Mouse (Mus musculus) heart, postnatal 10 days (tissue): Measurements from ENCODE around the gene Rbm10. TPM values are rescaled to one million over a fixed set of nuclear protein-coding genes. Genes with fewer than 3 reads are reported as not detected.
A peak's percentile ranks its signal among the peaks of the same experiment; 100 is the strongest.

Experiments used
- DNase-seq, 2 experiments: peaks; one replicate each; pipeline ENCODE4 v3.0.0; 2021
- intact Hi-C: fragments of 180-260 bp; cut with DNase I; formaldehyde crosslinking; loops from one replicate; pipeline ENCODE4 v1.15.1; 2025
- total RNA-seq, 2 experiments: library from RNA; stranded (reverse); gene quantifications; 2 replicates each; pipeline ENCODE4 v1.2.3; 2021

Gene Rbm10
- total RNA-seq = 10 to 100 TPM; 24.1 to 29.5 TPM

DNA sequence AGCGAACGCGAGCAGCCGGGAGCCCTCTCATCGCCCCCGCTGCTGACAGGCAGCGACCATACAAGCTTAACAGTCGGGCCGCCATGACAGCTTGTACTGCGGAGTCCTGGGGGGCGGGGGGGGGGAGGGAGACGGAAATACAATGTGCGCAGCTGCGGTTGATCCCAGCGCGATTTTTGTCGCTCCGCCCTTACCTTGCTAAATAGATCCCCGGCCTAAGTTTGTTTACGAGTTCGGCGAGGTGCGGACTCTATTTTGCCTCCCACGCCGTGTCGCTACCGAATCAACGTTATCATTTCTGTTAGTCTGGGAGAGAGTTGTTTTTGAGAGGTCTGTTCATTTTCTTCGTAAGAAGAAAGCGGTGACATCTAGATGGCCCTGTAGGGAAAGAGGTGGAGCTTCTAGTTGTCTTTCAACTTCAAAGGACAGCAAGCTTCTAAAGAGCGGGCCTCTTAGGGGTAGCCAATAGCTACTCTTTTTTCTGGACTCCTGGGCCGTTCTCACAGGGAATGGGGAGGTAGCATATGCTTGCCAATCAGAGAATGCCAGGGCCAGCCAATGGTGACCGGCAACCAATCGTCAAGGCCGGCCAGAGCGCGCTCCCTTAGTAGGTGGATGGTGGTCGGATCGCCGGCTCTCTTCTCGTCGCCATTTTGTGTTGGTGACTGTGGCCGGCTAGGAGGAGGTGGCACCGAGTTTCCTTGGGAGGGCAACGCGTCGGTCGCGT lies at the start of gene Rbm10, which contains the start of gene Ndufb11:
Gene Rbm10, plus strand, starts transcription at position 328 of the 727 bp plus-strand sequence.
Gene Ndufb11, minus strand, starts transcription at position 444 of the 727 bp plus-strand sequence.
- peak; percentile 84 to 85 for DNase-seq
- intact Hi-C loops = no loop called here

- intact Hi-C loops = no loop called here
- peak; percentile 63 to 64 for DNase-seq
These were observed 46.3 kb upstream of the Rbm10 start for GRCm38 (mm10) chrX:20571024-20571423.

DNA sequence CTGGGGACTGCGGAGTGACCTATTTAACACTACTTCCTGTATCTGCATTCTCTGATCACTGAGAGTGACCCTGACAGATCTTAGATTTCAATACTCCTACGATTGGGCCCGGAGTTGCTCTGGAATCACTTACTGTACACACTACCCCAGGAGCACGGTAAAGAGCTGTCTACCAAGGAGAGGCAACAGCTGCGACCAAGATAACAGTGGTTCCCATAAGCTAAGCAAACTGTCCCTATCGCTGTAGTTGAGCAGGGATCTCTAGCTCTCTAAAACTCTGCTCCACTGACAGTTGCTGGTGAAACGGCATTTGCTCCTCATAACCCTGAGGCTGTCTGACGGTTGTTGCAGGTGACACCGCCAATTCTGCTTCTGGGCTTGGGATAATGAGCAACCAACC lies 44.6 kb upstream of the Rbm10 start:
- intact Hi-C loops = no loop called here
- peak in 1 of 2 experiments; percentile 5 for DNase-seq

- DNase-seq = no peak
- intact Hi-C loops = no loop called here
These were observed 43.4 kb upstream of the Rbm10 start for GRCm38 (mm10) chrX:20573927-20574326.

- DNase-seq = peak; percentile 5 to 22
- intact Hi-C loops = loop anchor here (10.0 kb wide), 1 partner anchor 563 kb away; no protein-coding TSS in a partner anchor
These were observed 29.3 kb upstream of the Rbm10 start for GRCm38 (mm10) chrX:20587968-20588367.

DNA sequence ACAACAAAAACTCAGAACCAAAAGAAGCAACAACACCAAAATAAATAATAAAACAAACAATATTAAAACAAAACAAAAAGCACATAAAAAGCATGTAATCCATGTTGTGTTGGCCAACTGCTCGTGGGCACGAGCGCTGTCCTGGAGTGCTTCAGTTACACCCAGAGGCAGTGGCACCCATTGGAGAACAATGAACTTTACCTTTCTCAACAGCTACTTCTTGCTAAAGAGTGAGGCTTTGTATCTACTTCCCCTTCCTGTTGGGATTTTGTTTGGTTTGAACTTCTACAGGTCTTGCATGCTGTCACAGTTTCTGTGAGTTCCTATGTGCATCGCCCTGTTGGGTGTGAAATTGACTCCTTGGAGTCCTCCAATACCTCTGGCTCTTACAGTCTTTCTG lies 8.8 kb upstream of the Rbm10 start:
- intact Hi-C loops = no loop called here
- no peak for DNase-seq

DNA sequence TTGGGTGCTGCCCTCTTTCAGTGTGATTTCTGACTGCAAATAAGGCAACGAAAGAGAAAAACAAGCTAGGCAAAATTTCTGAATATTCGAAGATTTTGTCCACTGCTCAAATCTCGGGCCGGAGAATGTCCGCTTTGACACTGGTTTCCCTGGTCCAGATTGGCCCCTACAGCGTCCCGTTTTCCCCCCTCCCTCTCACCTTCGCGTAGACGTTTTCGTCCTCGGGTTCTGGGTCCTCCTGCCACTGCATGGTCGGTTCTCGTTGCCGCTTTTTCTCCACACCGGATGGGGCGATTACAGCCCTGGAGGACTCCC lies 485 bp upstream of the Rbm10 start:
- no peak for DNase-seq
- intact Hi-C loops = no loop called here

GRCm38 (mm10) chrX:20617903-20618399 lies 648 bp downstream of the Rbm10 start:
- no peak for DNase-seq

DNA sequence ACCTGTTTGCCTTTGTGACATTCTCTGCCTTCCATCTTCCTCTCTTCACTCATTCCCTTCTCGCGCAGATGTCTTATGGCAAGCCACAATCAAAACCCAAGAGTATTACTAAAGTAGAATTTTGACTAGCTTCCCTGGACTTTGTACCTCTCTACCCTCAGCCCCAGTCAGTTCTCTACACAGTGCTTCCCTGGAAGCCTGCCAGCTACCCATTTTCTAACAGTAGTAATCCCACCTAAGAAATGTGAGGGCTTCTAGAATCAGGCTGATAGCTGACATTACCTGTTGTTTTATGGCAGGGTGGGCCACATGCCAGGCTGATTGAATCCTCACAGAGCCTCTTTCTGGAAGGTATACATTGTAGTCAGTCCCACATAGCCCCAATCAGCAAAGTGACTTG lies 20.8 kb downstream of the Rbm10 start:
- intact Hi-C loops = no loop called here
- no peak for DNase-seq

More at GRCm38 (mm10) chrX:20617903-20618399, 648 bp downstream of the Rbm10 start:
- intact Hi-C loops = no loop called here

GRCm38 (mm10) chrX:20644780-20645179 lies 27.5 kb downstream of the Rbm10 start:
- intact Hi-C loops = no loop called here
- peak in 1 of 2 experiments; percentile 6 for DNase-seq

GRCm38 (mm10) chrX:20657593-20657992 lies 40.3 kb downstream of the Rbm10 start:
- intact Hi-C loops = no loop called here
- no peak for DNase-seq

- intact Hi-C loops = loop anchor here (1.0 kb wide), 1 partner anchor 113 kb away; no protein-coding TSS in a partner anchor
- peak; percentile 80 to 83 for DNase-seq
These were observed 40.8 kb downstream of the Rbm10 start, which contains the start of gene Uba1 for GRCm38 (mm10) chrX:20658026-20658652. TSS of gene Uba1 (plus strand) at chrX:20658326.

DNA sequence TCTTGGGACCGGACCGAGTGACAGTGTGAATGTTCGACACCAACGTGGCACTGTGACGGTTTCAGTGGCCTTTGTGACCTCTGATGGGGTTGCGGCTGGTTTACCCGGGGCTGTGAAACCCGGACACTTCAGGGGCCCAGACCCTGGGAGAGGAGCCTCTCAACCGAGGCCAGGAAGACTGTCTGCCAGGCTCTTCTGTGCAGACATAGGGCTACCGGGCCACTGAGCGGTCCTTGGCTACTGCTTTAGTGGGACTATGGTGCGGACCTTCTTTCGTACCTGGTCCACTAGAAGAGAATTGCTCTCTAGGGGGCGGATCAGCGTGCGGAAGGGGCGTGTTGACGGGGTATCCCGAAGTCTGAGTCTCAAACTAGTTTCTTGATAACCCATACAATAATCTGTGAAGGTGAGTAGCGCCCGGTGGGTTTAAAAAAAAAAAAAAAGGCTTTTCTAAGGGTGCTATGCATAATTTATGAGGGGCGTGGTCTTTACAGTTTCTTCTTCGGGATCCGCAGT lies 41.6 kb downstream of the Rbm10 start:
- peak; percentile 10 to 14 for DNase-seq
- intact Hi-C loops = loop anchor here (1.0 kb wide), 1 partner anchor 112 kb away; no protein-coding TSS in a partner anchor

GRCm38 (mm10) chrX:20662317-20662715 lies 45.0 kb downstream of the Rbm10 start:
- intact Hi-C loops = loop anchor here (1.0 to 5.0 kb wide), 3 partner anchors 109 to 285 kb away; no protein-coding TSS in a partner anchor
- DNase-seq = no peak

DNA sequence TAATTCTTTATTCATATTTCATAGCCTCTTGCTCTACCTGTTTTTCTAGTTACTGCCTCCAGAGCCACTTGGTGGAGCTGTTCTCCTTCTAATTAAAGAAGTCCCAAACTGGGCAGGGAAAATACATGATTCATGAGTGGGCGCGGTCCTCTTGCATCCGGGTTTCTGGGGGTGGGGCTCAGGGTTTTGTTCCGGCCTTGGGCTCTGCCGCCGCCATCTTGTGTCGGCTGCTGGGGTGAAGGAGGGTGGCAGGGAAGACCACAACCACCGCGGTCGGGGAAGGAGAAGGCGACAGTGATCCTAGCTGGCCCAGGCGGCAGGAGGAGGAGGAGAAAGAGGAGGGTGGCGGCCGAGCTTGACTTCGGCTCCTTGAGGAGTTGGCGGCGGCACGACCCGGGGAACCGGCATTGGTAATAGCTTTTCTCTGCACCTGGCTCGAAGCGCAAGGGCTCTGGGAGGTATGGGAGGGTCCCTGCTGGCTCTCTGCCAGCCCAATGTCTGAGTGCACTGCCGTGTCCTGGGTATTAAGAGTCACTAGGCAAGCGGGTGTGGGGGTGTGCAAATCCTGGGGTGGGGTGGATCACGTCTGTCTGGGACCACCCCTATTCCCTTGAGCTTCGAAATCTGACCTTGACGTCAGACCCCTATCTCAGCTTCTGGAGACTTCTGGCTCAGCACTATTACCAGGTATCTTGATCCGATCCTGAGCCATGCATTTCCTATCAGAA lies 45.6 kb downstream of the Rbm10 start:
- intact Hi-C loops = loop anchor here (1.0 to 5.0 kb wide), 3 partner anchors 108 to 284 kb away; no protein-coding TSS in a partner anchor
- peak; percentile 89 to 90 for DNase-seq

DNA sequence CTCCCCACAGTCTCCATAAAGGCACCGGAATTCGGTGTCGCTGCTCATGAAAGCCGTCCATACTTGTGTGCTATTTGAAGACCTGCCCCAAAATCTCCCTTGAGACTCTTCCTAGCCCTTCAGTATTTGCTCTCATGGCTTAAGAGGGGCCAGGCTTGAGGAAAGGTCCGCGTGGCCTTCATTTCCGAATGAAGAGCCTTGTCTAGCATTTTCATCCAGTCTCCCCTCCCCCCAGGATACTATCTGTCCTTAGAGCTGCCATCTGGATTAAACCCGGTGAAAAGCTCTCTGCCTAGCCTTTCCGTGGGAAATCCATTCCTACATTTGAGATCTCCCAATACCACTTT lies 46.1 kb downstream of the Rbm10 start:
- intact Hi-C loops = loop anchor here (5.0 kb wide), 1 partner anchor 284 kb away; no protein-coding TSS in a partner anchor
- no peak for DNase-seq

DNA sequence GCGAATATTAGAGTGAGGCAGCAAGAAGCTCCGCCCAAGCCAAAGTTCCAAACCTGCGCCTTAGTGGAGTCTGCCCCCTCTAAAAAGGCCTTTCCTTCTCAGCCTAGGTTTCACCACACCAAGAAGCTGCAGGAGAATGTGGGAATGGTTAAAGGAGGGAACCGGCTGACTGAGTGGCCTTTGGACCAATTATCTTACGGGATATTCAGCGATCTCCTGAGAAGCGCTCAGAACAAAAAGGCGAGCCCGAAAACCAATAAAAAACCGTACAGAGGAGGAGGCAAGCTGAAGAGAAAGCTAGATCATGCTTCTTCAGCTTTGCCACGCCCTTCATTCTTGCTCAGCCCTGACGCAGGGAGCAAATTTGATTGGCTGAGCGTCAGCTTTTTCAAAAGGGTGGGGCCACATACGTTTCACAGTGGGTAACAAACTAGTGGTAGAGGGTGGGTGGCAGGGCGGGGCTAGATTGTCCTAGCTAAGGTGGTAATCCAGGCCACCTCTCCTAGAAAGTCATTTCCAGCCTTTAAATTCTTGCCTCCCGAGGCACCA lies 70.3 kb downstream of the Rbm10 start, which contains the start of gene Cdk16:
Gene Cdk16, plus strand, starts transcription at position 436 of the 549 bp plus-strand sequence.
- peak; percentile 90 to 93 for DNase-seq
- intact Hi-C loops = loop anchor here (1.0 to 10.0 kb wide), 3 partner anchors 17 to 167 kb away; no protein-coding TSS in a partner anchor

DNA sequence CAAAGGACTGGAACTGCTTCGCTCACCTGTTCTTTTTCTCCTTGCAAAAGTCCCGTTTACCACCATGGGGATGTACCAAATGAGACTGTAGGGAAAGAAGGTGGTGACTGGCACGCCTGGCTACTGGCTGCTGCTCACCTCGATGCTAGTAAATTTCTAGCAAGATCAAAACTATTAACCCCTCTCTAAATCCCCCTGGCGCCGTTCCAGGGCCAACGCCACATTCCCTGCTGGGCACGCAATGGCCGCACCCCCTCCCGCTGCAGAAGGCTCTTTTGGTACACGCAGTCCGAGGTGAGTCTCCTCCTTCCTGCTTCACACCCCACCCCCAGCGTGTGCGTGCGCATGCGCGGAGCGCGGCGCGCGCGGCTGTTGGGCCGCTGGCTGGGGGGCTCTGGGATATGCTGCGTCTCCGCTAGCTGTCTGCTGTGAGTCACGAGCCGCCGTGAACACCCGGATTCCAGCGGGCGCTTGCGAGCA lies 70.8 kb downstream of the Rbm10 start:
- peak; percentile 86 to 88 for DNase-seq
- intact Hi-C loops = loop anchor here (1.0 to 10.0 kb wide), 2 partner anchors 16 to 167 kb away; no protein-coding TSS in a partner anchor

DNA sequence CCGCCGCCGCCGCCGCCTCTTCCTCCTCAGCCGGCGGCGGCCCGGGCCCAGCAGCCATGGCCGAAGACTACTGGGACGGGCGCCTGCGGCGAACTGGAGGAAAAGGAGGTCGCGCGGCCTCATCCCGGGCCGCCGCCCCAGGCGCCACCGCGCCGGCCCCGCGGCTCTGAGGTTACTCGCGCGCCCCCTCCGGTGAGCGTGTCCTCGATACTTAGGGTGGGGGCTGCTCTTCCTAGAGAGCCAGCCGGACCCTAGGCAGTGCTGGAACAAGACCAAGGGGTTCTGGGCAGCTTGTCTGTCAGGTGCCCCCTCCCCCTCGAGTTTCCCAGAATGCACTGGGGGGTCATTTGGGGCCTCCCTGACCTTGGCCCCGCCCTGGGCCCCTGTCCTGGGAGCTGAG lies 71.3 kb downstream of the Rbm10 start:
- intact Hi-C loops = loop anchor here (1.0 to 10.0 kb wide), 2 partner anchors 16 to 166 kb away; no protein-coding TSS in a partner anchor
- peak; percentile 79 to 80 for DNase-seq

- intact Hi-C loops = no loop called here
- no peak for DNase-seq
These were observed 74.3 kb downstream of the Rbm10 start for GRCm38 (mm10) chrX:20691566-20691965.
